Mouse (Mus musculus): Measurements from ENCODE around the gene Tekt3.
A peak's percentile ranks its signal among the peaks of the same experiment; 100 is the strongest.

Gene Tekt3

DNA sequence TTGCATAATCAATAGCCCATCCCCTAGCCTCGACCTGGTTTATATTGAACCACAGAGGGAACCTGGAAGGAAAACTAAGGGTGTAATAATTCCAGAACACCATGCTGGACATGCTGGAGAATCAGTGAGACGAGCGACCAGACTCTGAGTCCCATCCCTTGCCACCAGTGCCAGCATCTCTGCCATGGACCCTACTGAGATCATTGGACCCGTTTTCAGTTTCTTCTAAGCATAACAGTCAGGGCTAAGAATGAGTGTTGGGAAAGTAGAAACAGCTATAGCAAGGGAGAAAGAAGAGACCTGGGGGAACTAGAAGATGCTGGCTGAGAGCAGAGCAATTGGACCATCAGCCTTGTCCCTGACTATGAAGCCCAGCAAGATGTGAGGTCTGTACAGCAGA lies 66.1 kb downstream of the Tekt3 start:
- DNase-seq = no peak

DNA sequence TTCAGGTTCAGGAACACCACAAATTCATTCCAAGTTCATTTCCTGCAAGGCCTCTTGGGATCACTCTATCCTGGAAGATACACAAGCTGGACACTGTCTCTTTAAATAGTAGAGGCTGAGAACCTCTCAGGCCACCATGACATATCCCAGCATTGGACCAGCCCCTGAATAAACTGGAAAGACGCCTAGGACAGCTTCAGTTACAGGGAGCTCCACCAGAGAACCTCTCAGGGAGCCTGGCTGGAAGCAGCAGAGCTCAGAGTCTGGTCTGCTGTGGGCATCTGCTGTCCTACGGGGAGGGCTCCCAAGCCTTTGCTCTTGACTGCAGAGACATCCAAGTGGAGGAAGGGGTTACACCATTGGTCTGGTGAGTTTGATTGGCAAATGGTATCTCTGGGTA lies 67.3 kb downstream of the Tekt3 start, which contains the start of gene Pmp22:
Pmp22 (plus strand) TSS at position 199 of the 400 bp plus-strand sequence.
- no peak for DNase-seq

DNA sequence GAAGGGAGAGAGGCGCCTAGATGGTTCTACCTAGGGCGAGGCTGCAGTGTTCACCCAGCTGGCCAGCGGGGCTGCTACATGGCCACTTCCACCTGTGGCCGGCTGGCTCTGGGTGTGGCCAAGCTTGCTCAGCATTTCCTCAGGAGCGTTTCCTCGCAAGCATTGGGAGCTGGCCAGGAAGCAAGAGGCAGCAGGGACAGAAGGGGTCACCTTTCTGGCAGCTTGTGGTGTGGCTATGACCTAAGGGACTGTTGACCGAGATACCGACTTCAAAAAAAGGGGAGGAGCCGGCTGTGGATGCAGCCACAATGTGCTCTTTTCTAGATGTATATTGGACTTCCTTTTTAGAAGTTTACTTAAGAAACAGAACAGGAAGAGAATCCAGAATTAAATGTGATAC lies 67.9 kb downstream of the Tekt3 start:
- DNase-seq = peak; percentile 52 to 69

DNA sequence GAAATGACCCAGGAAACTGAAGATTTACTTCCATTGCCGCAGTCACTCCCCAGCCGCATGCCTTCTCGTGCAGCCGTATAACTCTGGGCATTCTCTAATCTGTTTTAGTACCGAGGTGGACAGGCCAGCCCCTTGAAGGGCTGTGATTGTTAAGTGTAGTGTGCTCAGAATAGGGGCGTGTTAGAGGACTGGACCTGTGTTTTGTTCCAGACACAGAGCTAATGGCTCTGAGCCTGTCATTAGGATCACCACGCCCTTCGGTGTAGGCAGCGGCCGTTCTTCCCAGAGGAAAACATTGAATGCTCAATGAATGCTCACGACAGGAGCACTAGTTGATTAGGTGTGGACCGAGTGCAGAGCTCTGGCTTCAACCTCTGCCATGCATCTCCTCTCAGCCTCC lies 68.4 kb downstream of the Tekt3 start:
- no peak for DNase-seq

DNA sequence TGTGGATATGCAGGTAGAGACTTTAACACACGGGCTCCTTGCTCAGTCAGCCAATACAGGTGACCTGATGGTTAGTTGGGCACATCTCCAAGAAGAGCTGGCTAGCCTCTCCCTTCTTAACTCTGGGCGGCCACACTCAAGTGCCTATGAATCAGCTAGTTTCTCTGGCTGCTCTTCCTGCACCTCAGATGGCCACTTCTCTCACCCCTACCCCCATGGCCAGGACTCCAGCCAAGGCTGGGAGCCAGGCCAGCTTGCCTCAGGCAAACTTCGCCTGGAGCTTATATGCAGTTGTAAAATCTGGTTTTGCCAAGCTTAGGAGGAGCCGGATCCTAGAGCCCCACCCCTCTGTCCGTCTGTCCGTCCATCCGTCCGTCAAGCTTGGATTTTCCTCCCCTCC lies 69.0 kb downstream of the Tekt3 start:
- peak; percentile 80 to 92 for DNase-seq

DNA sequence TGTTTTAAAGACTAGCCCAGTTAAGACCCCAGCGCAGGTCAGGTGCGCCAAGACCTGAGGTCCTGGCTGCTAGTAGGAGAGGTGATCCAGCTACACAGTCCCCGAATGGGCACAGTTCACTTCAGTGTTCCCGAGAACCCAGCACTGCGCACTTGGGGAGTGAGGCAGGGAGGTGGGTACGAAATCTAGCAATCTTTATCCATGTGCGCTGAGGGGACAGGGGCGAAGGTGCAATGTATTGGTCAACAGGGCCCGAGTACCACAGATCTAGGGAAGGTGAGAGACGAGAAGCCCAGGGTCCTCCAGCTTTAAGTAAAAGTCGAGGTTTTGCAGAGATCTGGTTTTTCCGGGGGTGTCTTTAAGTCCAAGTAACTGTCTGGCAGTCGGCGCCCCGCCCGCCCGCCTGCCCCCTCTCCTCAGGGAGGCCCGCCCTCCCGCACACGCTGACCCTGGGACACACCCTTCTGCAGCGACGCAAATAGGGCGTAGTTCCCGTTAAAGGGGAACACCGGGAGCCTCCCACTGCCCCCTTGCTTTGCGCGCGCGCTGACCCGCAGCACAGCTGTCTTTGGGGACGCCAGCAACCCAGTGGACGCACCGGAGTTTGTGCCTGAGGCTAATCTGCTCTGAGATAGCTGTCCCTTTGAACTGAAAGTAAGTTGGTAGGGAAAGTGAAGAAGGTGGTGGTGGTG lies 69.7 kb downstream of the Tekt3 start:
- peak; percentile 82 to 89 for DNase-seq

DNA sequence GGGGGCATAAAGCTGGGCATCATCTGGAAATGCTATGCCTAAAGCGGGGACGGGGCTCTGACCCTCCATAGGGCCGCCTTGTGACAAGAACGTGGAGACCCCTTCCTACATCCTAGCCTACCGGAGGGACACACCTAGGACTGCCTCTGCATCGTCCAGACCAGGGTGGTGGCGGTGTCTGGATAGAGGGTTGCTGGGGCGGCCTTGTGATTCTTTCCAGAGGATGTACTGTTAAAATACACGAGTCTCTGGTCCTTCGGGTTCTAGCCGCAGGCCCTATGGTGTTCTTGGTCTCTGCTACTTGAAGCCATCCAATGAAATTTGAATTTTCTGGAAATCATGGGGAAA lies 70.2 kb downstream of the Tekt3 start:
- DNase-seq = peak in 1 of 2 experiments; percentile 30

DNA sequence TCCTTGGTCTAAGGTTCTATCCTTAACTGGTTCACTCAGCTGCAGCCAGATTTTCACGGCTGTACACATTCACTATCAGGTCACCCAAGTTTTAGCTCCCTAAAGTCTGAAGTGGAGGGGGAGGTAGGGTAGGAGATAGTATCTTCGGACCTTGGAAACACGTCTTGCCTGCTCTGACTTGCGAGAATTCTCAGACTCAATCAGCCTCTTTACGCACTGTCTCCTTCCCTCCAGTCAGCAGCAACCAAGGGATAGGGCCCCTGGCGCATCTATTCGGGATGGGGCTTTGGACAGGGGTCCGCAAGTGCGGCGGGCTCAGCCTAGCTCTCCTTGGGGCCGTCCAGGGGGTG lies 70.7 kb downstream of the Tekt3 start:
- no peak for DNase-seq

DNA sequence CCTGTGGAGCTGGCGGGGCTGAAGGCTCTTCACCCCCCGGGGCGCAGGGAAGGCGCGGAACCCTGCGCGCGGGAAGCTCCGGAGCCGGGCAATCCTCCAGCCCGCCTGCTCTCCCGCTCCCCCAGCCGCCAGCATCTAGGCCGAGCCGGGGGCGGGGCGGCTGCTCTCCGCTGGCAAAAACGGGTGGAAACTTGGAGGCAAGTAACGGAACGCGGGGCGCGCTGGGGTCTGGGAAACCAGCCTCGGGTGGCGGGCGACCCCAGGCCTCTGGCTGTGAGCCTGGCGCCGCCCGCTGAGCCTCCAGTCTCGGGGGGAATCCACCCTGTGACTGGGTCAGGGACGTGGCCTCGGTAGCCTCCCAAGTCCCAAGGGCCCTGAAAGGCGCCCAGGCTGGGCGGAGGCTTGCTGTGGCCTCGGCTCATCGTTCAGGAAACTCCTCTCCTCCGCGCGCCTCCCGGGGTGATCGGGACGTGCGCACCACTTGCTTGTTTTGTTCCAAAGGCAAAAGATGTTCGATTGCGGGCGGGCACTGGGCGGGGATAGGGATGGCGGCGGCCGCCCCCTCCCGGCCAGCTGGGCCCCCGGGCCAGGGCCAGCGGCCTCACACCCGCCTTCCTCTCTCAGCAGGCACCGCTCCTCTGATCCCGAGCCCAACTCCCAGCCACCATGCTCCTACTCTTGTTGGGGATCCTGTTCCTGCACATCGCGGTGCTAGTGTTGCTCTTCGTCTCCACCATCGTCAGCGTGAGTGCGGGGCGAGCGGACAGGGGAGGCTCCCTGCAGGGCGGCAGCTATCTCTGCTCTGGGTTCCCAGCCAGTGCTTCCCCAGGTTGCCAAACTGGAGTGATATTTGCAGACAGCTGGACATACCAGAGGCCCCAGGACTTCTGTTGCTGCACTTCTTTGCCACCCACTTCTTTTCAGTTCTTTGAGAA lies 71.3 kb downstream of the Tekt3 start:
- peak; percentile 85 to 93 for DNase-seq

DNA sequence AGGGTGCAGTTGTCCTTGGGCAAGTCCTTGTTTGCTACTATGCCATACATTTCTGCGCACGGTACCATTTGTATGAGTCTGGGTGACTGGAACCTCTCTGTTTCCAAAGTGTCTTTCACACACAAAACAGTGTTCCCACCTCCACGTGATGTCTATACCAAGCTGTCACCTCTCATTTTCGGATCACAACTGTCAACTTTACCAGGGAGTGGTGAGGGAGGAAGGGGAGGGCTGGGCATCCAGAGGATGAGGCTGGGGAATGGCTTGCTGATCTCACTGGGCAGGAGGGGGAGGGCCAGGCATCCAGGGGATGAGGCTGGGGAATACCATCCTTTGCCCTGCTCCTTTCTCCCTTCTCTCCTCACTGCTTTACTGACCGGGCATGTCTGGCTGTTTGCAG lies 72.6 kb downstream of the Tekt3 start:
- no peak for DNase-seq

DNA sequence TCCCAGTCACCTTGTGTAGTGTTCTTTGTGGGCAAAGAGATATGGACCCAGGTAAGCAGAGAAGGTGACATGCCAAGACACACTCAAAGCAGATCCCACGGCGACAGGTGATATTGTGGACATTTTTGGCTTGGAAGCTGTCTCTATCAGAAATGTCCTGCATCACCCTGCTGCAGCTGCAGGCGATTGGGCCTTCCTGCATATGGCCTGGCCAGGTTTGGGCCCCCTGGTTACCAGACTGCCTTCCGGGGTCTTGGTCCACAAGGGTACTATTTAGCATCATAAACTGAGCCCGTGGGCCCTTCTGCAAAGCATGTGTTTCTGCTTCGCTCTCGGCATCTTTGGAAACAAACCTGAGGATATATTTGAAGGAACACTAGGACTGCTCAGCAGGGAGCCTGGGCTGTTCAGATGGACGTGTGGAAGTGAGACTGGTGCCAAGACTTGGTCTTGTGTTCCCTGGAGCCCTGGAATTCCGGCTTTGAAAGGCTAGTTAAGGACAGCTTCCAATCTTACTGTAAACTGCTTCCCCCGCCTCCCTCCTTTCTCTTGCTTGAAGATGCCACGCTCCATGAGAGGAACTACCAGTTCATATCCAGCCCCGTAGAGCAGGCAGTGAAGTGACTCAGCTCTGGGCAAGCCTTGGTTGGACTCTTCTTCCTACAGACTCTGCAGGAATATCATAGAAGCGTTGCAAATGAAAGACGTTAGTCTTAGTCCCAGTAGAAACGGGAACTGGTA lies 73.5 kb downstream of the Tekt3 start:
- DNase-seq = no peak

DNA sequence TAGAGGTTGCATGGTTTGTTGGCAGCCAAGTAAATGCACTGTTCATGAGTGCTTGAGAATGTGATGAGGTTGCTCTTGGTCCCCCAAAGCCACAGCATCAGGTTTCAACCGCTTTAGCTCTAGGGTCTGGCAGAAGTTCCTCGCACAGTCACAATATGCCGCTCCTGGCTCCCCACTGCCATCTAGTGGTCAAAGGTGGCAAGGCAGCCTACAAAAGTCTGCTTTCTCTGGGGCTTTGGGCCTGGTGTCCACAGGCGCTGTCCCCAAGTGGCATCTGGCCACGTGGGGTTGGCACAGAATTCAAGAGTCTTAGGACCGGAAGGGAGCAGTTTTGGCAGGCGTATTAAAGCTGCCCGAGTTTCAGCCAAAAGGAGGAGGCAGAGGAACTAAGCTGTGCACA lies 74.2 kb downstream of the Tekt3 start:
- peak; percentile 95 to 96 for DNase-seq

DNA sequence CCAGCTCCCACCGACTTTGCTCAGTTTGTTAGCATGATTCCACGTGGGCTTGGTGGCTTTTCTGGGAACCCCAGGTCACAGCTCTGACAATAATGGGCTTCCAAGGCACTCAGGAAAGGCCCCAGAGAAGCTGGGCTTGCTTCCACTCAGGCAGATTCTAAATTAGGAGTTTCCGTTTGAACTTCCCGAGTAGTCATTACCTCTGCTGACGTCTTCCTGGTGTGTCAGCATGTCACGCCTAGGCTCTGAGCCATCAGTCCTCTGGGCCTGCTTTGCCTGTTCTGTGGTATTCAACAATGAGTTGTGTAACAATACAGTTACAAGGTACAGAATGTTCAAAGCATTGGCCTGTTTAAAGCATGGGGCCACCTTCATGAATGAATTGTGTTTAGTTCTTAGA lies 74.8 kb downstream of the Tekt3 start:
- DNase-seq = peak; percentile 78 to 85

DNA sequence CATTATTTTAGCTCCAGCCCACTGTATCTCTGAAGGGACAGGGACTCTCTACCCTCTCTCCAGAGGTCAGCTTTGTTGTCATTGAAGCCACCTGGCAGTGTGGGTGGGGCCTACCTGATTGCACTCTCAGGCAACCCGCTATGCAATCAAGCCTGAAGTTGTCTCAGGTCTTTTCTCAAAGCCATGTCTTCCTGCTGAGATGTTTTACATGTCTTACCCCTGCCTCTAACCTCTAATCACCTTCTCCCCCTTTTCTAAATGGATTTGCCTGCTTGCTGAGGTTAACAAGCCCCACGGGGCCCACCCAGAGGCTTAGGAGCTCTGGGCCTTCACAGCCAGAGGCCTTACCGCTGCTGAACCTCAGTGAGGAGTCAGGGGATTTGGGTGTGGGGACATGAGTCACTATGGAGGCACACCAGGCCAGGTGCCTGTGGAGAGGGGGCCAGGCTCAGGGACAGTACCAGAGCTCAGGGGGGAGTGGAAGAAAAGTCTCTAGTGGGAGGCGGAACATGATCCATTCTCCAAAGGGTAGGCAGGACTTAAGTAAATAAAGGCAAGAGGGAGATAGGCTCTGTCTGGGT lies 75.5 kb downstream of the Tekt3 start:
- DNase-seq = no peak

DNA sequence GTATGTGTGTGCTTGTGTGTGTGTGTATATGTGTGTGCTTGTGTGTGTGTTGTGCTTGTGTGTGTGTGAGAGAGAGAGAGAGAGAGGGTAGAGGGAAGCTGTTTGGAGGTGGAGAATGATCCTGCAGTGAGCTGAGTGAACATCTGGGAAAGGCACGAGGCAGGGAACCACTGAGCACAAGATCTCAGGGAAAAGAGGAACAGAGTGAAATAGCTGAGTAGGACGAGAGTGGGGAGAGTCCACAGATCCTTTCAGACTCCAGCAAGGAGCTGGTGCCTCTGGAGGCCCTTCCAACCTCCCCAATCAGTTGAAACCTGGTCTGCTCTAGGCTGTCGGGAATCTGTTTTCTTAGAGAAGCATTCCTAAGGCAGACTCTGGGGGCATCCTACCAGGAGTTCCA lies 77.3 kb downstream of the Tekt3 start:
- DNase-seq = peak in 1 of 2 experiments; percentile 5

DNA sequence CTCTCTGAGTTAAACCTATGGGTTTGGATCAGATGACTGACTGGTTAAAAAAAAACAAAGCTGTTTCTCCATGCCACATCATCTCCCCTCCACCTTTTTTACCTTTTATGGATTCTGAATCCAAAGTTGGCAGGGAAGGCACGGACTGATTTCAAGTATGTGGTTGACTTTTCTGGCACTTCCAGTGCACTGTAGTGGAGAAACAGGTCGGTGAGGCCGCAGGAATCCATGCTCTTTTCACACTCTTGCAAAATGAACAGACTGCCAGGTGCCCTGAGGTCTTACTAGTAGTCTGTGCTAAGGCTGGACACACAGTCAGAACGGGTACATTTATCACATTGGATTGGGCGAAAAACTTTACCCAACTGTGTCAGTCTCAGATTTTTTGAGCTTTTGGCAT lies 80.9 kb downstream of the Tekt3 start:
- peak; percentile 38 to 48 for DNase-seq

DNA sequence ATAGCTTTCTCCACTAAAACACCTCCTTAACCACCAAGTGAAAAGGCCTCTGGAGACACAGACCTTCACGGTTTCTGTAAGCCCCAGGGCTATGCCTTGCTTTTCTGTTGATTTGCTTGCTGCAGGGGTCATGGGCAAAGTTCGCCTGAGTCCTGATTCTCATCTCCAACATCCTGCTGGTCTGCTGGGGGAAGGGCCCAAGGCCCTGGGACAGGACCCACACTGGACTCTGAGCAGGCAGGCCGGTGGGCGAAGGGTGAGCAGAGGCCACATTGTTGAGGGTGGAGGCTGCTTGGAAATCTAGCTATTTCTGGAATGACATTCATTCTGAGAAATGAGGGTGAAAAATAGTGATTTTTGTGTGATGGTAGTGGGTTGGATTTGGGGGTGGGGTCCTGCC lies 81.4 kb downstream of the Tekt3 start:
- no peak for DNase-seq

DNA sequence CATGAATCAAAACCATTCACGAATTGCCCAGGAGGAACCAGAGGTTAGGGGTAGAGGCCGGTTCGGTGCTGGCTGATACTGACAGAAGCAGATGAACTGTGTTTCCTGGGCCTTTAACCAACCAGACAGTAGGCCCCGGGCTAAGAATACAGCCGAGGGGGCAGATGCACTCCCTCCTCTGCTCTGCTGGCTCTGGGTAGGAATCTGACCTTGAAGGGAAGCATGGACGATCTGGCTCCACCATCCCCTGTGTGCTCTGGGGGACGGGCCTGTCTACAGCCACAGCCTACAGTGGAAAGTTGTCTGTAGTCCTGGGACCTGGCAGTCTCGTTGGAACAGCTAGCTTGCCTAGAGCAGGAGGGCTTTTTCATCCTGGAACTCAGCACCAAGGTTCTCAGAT lies 82.0 kb downstream of the Tekt3 start:
- DNase-seq = no peak
